Mouse (Mus musculus) erythroblast, embryonic 14.5 days (primary cell): ENCODE data around the gene Nfic.

Experiments used
- GATA1 ChIP-seq: IDR thresholded peaks from 2 replicates; pipeline ENCODE4 v1.6.1; 2012; ENCODE audit warnings: low read length, inconsistent platforms, mixed read lengths
- TAL1 ChIP-seq: IDR thresholded peaks from 3 replicates; pipeline ENCODE4 v1.6.1; 2012; ENCODE audit warnings: low read length, inconsistent platforms, mixed read lengths

- no peak for TF ChIP-seq TAL1
- no peak for TF ChIP-seq GATA1
These were observed 66.1 kb downstream of the Nfic start for GRCm38 (mm10) chr10:81389373-81389772.
